Mouse (Mus musculus) c-Kit-positive CD71-positive TER-119-positive erythroid progenitor cells, embryonic 14.5 days (primary cell): ENCODE data around the gene Jph2.
"Not testable (repeated sequence)": the region's sequence is repeated elsewhere in the genome, so short reads cannot be mapped to it uniquely, and the experiment has no call there.

Experiments used
- DNase-seq: peaks from one replicate; pipeline ENCODE4 v3.0.0-alpha.2; 2013; ENCODE audit warnings: low spot score

The Jph2 gene

DNA sequence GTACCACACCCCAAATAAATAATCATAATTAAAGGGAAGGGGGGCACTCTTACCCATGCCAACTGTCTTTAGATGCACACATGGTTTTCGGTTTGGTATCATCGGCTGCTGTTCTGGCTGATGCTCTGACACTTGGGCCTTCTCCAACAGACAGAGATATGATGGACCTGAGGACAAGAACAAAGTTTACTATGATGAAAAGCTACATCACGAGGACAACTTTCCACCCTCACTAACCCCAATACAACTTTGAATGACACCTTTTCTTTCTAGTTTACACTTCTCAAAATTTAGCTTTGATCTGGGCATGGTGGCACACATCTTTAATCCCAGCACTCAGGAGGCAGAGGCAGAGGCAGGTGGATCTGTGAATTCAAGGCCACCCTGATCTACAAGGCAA, 13.6 kb upstream of the Jph2 start:
- not testable (repeated sequence) for DNase-seq

DNA sequence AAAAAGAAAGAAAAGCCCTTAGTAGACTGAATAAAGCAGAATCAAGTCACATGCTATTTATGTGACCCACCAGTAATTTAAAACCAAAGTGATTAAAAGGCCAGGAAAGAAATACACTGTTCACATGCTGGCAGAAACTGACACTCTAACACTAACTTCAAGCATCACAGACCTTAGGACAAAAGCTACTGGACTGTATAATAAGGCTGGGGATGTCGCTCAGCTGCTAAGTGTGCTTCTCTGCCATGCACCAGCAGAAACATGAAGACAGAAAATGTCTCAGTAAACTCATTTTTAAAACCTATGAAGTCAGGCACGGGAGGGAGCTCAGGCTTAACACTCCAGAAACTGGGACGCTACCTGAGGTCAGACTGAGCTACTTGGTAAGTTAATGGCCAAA, 12.4 kb upstream of the Jph2 start:
- DNase-seq = no peak

- DNase-seq = no peak
These were observed 6.4 kb upstream of the Jph2 start for GRCm38 (mm10) chr2:163404037-163404815.

GRCm38 (mm10) chr2:163401221-163401620, 3.4 kb upstream of the Jph2 start:
- peak; percentile 88 for DNase-seq

DNA sequence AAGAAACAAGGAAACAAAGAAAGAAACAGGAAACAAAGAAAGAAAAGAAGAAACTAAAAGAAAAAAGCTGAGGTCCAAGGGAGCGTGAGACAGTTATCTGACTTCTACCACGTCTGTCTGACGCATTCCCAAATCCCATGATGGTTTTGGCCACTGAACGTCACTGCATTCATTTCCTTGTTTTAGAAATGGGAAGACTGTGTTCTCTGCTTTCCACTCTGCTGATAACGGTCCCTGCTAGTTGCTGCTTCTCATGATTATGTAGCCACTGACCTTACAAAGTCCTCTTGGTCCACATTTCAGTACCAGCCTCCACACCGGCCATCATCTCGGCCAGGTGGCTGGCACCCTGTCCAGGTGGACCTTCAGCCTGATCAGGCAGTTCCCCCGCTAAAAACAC, 1.4 kb upstream of the Jph2 start:
- no peak for DNase-seq

DNA sequence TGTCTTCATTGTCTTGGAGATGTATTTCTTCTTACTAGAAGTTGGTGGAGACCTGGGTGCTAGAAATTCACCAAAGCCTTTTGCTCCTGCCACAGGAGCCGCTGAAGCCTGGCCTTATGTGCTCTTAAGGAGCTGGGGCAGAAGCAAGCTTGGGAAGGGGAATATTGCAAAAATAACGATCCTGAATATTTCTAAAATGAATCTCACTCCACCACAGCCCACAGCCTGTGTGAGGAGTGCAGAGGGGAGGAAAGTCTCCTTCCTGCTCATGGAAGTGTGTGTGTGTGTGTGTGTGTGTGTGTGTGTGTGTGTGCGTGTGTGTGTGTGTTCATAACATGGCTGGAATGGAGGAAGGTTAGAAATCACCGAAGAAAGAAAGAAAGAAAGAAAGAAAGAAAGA, 977 bp upstream of the Jph2 start:
- DNase-seq = no peak

- no peak for DNase-seq
These were observed 722 bp downstream of the Jph2 start for GRCm38 (mm10) chr2:163397071-163397470.

- DNase-seq = no peak
These were observed 2.8 kb downstream of the Jph2 start for GRCm38 (mm10) chr2:163394977-163395376.

DNA sequence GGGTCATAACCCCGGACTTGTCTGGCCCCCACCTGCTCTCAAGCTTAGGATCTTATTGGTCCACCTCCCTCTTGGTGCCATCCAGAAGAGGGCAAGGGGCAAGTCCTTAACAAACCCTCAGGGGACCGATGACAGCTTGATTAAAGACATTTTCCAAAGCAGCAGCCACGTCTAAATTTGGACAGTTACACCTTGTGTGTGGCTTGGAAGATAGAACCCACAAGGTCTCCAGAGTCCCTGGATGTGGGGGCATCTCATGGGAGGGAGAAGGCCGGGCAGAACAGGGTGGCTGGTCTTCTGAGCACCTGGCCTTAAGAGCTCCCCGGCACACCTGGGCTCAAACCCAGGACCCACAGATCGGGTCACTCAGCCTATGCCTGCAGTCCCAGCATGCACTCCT, 3.8 kb downstream of the Jph2 start:
- no peak for DNase-seq

DNA sequence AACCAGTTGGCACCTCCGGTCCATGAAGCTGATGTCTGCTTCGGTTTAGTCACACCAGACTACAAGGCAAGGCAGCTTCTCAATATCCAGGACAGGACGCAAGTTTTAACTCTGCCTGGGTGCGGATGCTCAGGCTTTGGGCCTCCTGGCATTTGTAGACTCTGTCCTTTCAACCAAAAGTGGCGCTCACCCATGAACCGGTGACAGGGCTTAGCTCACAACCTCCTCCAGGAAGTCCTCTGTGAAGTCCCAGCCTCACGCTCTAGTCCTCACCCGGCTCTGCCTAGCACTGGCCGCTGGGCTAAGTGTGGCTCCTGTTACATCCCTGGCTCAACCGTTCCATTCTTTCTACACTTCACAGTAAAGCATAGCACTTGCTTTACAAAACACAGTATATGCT, 4.6 kb downstream of the Jph2 start:
- no peak for DNase-seq

DNA sequence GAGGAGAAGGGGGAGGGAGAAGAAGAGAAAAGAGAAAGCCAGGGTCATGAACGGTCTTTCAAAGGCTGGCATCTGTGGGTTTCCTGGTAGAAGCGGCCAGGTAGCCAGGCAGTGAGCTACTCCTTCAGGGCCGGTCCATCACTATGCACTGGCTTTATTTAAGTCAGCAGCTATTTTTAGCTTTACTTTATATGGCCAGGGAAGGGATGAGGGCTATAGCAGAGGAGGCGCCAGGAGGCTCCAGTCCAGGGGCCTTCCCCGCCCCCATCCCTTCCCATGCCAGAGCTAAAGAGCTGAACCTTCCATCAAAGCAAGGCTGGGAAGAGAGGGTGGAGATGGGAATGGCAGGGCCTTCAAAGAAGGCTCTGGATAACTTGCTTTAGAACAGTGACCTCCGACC, 5.4 kb downstream of the Jph2 start:
- no peak for DNase-seq

GRCm38 (mm10) chr2:163386423-163387190, 11.2 kb downstream of the Jph2 start:
- DNase-seq = no peak

DNA sequence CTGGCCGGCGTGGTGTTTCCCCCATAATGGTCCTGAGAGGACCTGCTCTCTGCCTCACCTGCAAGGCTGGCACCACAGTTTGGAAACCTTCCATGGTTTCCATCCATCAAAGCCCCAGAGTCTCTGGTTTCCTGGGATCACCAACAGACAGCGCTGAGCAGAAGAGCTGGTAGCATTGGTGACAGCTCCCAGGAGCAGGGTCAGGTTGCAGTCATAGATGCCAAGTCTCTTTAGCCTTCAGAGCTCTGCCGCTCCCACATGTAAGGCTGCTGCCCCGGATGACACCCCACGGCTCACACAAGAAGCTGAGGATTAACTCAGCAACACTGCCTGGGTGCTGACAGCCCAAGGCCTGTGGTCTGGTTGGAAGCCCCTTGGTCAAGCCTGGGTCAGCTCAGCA, 12.7 kb downstream of the Jph2 start:
- no peak for DNase-seq

- DNase-seq = no peak
These were observed 16.5 kb downstream of the Jph2 start for GRCm38 (mm10) chr2:163381246-163381645.

DNA sequence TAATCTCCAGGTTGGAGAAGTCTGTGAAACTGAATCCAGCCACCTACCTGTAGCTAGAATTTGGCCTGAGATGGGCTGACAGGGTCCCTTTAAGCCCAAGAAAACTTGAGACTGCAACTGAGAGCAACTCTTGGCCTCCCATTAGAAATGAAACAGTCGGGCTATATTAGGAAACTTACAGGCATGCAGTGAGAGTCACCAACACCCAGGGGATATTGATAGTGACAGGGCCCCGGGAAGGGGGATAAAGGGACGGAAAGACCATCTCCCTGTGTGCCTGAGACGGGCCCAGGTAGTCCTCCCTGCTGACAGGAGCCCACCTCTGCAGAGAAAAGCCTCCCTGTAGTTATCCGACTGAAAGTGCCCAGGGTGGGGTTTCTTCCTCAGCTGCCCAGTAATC, 18.4 kb downstream of the Jph2 start:
- no peak for DNase-seq

GRCm38 (mm10) chr2:163376082-163376481, 21.7 kb downstream of the Jph2 start:
- no peak for DNase-seq

DNA sequence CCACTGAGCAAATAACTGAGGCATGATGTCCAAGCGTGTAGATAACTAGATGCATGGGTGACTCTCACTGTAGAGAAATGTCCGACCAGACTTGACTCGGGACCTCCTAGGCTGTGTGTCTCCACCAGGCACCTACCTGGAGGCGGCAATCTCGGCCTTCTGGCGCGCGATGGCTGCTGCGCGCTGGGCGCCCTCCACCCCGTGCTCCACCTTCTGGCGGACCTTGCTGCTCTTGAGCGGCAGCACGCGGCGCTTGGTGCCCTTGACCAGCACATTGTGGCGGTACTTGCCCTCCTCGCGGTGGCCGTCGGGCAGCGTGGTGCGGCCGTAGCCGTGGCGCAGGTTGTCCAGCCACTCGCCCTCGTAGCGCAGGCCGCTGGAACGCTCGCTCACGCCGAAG, 22.3 kb downstream of the Jph2 start:
- no peak for DNase-seq

DNA sequence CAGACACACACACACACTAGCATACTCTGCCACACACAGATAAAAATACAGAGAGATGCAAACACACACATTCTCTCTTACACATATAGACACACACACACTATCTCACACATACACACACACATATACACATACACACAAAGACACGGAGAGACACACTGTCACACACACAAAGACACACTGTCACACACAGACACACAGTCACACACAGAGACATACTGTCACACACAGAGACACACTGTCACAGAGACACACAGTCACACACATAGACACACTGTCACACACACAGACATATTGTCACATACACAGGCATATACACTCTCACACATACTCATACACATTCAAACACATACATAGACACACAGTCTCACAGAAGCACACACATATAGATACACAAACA, 25.2 kb downstream of the Jph2 start:
- no peak for DNase-seq

- no peak for DNase-seq
These were observed 27.6 kb downstream of the Jph2 start for GRCm38 (mm10) chr2:163370175-163370574.

GRCm38 (mm10) chr2:163364785-163365541, 32.8 kb downstream of the Jph2 start:
- DNase-seq = no peak

GRCm38 (mm10) chr2:163362940-163363921, 34.6 kb downstream of the Jph2 start:
- no peak for DNase-seq
